Mouse (Mus musculus): ENCODE results near the gene Fndc9.

- TF ChIP-seq POLR2A (IDR thresholded peaks at IDR 0.05; ENCODE audit: insufficient read depth, low read depth, low read length) (no peak), CTCF (IDR thresholded peaks at IDR 0.05; ENCODE audit: insufficient read depth, low read depth, low read length) (no peak)
Observed at GRCm38 (mm10) chr11:46268991-46269390, 33.7 kb downstream of the Fndc9 start.
